Mouse (Mus musculus): ENCODE results near the gene Tceal9.

DNA sequence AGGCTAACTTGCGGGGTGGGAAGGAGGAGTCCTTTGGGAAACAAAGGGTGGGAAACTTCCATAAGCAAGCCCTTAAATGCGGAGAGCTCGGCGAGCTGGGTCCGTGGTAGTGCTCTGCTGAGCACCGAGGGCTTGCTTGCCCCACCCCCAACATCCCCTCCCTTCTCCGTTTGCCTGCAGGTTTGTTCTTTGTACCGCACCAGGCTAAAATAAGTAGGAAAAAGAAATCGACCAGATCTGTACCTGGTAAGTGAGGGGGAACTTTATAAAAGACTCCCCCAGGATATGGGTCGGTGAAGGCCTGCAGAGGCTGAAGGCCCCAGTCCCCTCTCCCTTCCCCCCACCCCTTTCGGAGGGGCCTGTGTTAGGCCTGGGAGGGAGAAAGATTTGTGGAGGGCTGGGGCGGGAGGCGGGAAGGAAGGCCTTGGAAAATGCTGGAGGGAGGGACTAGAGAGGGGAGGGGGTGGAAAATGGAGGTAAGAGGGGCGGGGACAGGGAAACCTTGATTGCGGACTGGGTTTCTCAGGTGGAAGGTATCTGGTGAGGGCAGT lies 717 bp downstream of the Tceal9 start:
- TF ChIP-seq CTCF (IDR thresholded peaks at IDR 0.05; ENCODE audit: control insufficient read depth, insufficient read depth, insufficient read length) (no peak), FOSL1 (IDR thresholded peaks at IDR 0.05; ENCODE audit: insufficient read depth, low read length, poor library complexity, severe bottlenecking) (no peak), CEBPB (IDR thresholded peaks at IDR 0.05; ENCODE audit: low read depth) (no peak), MYOD1 (IDR thresholded peaks at IDR 0.05; ENCODE audit: control insufficient read depth, insufficient read length, low read depth) (no peak), MAX (IDR thresholded peaks at IDR 0.05) (no peak)

Measured in C2C12 (cell line).